Mouse (Mus musculus) heart, embryonic 14.5 days (tissue): ENCODE measurements around the gene Lgals3bp. TPM values are rescaled to one million over a fixed set of nuclear protein-coding genes. Genes with fewer than 3 reads are reported as not detected.

Source experiments
- ATAC-seq: fragments of 200-750 bp; cut with Nextera tagmentation; 2 replicates; pipeline ENCODE4 v1.8.0; 2017; ENCODE audit warnings: low read depth, moderate TSS enrichment; ENCODE audit not compliant: insufficient number of reproducible peaks, insufficient read depth, low FRiP score
- H3K27ac ChIP-seq, 2 experiments: fragments of 200-500 bp in 1 of 2; fragments of 300-500 bp in 1 of 2; sonication (generic) in 1 of 2; replicated peaks in 1 of 2; 2 replicates each; pipeline ENCODE4 v1.5.1; 2012 to 2014; ENCODE audit warnings: low read depth in 2 of 2, low read length in 2 of 2, control low read depth in 1 of 2, mild to moderate bottlenecking in 1 of 2, mixed read lengths in 1 of 2; ENCODE audit not compliant: control insufficient read depth in 1 of 2, insufficient read depth in 1 of 2
- H3K27me3 ChIP-seq: fragments of 300-500 bp; sonication (generic); 2 replicates; pipeline ENCODE4 v1.6.1; 2014; ENCODE audit warnings: mild to moderate bottlenecking, low read length, control low read depth; ENCODE audit not compliant: control insufficient read depth, insufficient read depth
- H3K36me3 ChIP-seq: fragments of 300-500 bp; sonication (generic); 2 replicates; pipeline ENCODE4 v1.6.1; 2014; ENCODE audit warnings: mild to moderate bottlenecking, control low read depth, low read length, mixed read lengths; ENCODE audit not compliant: control insufficient read depth, insufficient read depth
- H3K4me1 ChIP-seq, 2 experiments: fragments of 200-500 bp in 1 of 2; fragments of 300-500 bp in 1 of 2; sonication (generic) in 1 of 2; 2 replicates each; pipeline ENCODE4 v1.6.1; 2012 to 2014; ENCODE audit warnings: low read length in 2 of 2, control low read depth in 1 of 2, mixed read lengths in 1 of 2; ENCODE audit not compliant: control insufficient read depth in 2 of 2, insufficient read depth in 2 of 2
- H3K4me2 ChIP-seq: fragments of 300-500 bp; sonication (generic); 2 replicates; pipeline ENCODE4 v1.6.1; 2014; ENCODE audit warnings: mild to moderate bottlenecking, low read length
- H3K4me3 ChIP-seq, 2 experiments: fragments of 200-500 bp in 1 of 2; fragments of 300-500 bp in 1 of 2; sonication (generic) in 1 of 2; 2 replicates each; pipeline ENCODE4 v1.5.1; 2012 to 2014; ENCODE audit warnings: low read length in 2 of 2, mild to moderate bottlenecking in 2 of 2, control low read depth in 1 of 2, low read depth in 1 of 2, moderate library complexity in 1 of 2; ENCODE audit not compliant: control insufficient read depth in 1 of 2, insufficient read depth in 1 of 2
- H3K9ac ChIP-seq: fragments of 300-500 bp; sonication (generic); 2 replicates; pipeline ENCODE4 v1.6.1; 2014; ENCODE audit warnings: mild to moderate bottlenecking, low read length
- H3K9me3 ChIP-seq: fragments of 300-500 bp; sonication (generic); 2 replicates; pipeline ENCODE4 v1.6.1; 2016; ENCODE audit warnings: low read length, control low read depth; ENCODE audit not compliant: control insufficient read depth
- WGBS: fragments of 180-500 bp; shearing (Covaris S2); extraction: QIAGEN DNeasy Blood & Tissue Kit; methylation state at CpG from one replicate; pipeline ENCODE4 v1.1.7; 2014; 5-methylcytosine and 5-hydroxymethylcytosine counted together
- polyA plus RNA-seq: library from polyadenylated mRNA; unstranded; fragments of >200 nt; fragmentation: Nextera tagmentation; extraction: Ambion mirVana; gene quantifications from 2 replicates; pipeline ENCODE4 v1.2.1, GENCODE M21; 2014

Lgals3bp gene
- polyA plus RNA-seq, 1 experiment from 2014 or later, result 7.2 TPM

- Histone ChIP-seq H3K4me2 (no peak overlapping the region), H3K36me3 (peaks cover 66% of the 10 kb centered on the region)
- no peak for ATAC-seq
Measured at GRCm38 (mm10) chr11:118414270-118414669, 12.4 kb upstream of the Lgals3bp start.

GRCm38 (mm10) chr11:118413055-118413454 is 11.2 kb upstream of the Lgals3bp start:
- H3K4me3 ChIP-seq, result no peak overlapping the region
- no peaks in the 10 kb centered on the region for H3K27me3 ChIP-seq
- no peaks in the 10 kb centered on the region for H3K9me3 ChIP-seq
- peaks cover 75% of the 10 kb centered on the region for H3K36me3 ChIP-seq
- 82% methylated on average over 4 of the region's 4 CpGs for WGBS
- H3K4me1 ChIP-seq, result peaks cover 3 to 7% of the 10 kb centered on the region in 2 experiments
- H3K9ac ChIP-seq, result no peak overlapping the region
- no peak for ATAC-seq
- no peak overlapping the region for H3K4me2 ChIP-seq
- no peak overlapping the region for H3K27ac ChIP-seq

More at GRCm38 (mm10) chr11:118414270-118414669, 12.4 kb upstream of the Lgals3bp start:
- Histone ChIP-seq H3K4me1 (peaks cover 6 to 13% of the 10 kb centered on the region in 2 experiments), H3K4me3 (no peak overlapping the region), H3K9ac (no peak overlapping the region), H3K9me3 (no peaks in the 10 kb centered on the region), H3K27me3 (no peaks in the 10 kb centered on the region), H3K27ac (no peak overlapping the region)
- WGBS, result 91% methylated on average over 5 of the region's 5 CpGs

- no peak overlapping the region for H3K9ac ChIP-seq
- H3K27me3 ChIP-seq, result no peaks in the 10 kb centered on the region
- no peak for ATAC-seq
- no peak overlapping the region for H3K4me2 ChIP-seq
- H3K9me3 ChIP-seq, result no peaks in the 10 kb centered on the region
- WGBS, result 77% methylated on average over 2 of the region's 2 CpGs
- H3K36me3 ChIP-seq, result peaks cover 79% of the 10 kb centered on the region
- no peak overlapping the region for H3K4me3 ChIP-seq
- H3K27ac ChIP-seq, result no peak overlapping the region
- H3K4me1 ChIP-seq, result peaks cover 0 to 3% of the 10 kb centered on the region in 2 experiments; a peak in 1 of 4 replicates
Measured at GRCm38 (mm10) chr11:118412601-118413000, 10.7 kb upstream of the Lgals3bp start.

- H3K27me3 ChIP-seq, result no peaks in the 10 kb centered on the region
- no peak overlapping the region for H3K4me3 ChIP-seq
- no peaks in the 10 kb centered on the region; a peak in 1 of 4 replicates for H3K4me1 ChIP-seq
- 92% methylated on average over 8 of the region's 8 CpGs for WGBS
- H3K36me3 ChIP-seq, result peaks cover 84% of the 10 kb centered on the region
- no peaks in the 10 kb centered on the region for H3K9me3 ChIP-seq
- H3K9ac ChIP-seq, result no peak overlapping the region
- H3K4me2 ChIP-seq, result no peak overlapping the region
- no peak for ATAC-seq
- no peak overlapping the region for H3K27ac ChIP-seq
Measured at GRCm38 (mm10) chr11:118411271-118411670, 9.4 kb upstream of the Lgals3bp start.

GRCm38 (mm10) chr11:118410479-118410878 is 8.6 kb upstream of the Lgals3bp start:
- H3K4me1 ChIP-seq, result no peaks in the 10 kb centered on the region; a peak in 1 of 4 replicates
- H3K27me3 ChIP-seq, result no peaks in the 10 kb centered on the region
- H3K36me3 ChIP-seq, result peaks cover 82% of the 10 kb centered on the region
- no peak for ATAC-seq
- no peak overlapping the region for H3K27ac ChIP-seq
- H3K9me3 ChIP-seq, result no peaks in the 10 kb centered on the region
- WGBS, result 91% methylated on average over 10 of the region's 10 CpGs
- H3K4me3 ChIP-seq, result no peak overlapping the region
- H3K9ac ChIP-seq, result no peak overlapping the region
- H3K4me2 ChIP-seq, result no peak overlapping the region

- H3K4me3 ChIP-seq, result no peak overlapping the region
- no peak for ATAC-seq
- no peaks in the 10 kb centered on the region; a peak in 1 of 4 replicates for H3K4me1 ChIP-seq
- no peak overlapping the region for H3K4me2 ChIP-seq
- peaks cover 78% of the 10 kb centered on the region for H3K36me3 ChIP-seq
- no peak overlapping the region for H3K9ac ChIP-seq
- H3K27ac ChIP-seq, result no peak overlapping the region
- no peaks in the 10 kb centered on the region for H3K9me3 ChIP-seq
- H3K27me3 ChIP-seq, result no peaks in the 10 kb centered on the region
- 59% methylated on average over 1 of the region's 1 CpGs for WGBS
Measured at GRCm38 (mm10) chr11:118410073-118410444, 8.2 kb upstream of the Lgals3bp start.

GRCm38 (mm10) chr11:118409106-118410072 is 7.5 kb upstream of the Lgals3bp start:
- no peaks in the 10 kb centered on the region for H3K9me3 ChIP-seq
- H3K36me3 ChIP-seq, result peaks cover 73% of the 10 kb centered on the region
- WGBS, result 68% methylated on average over 12 of the region's 12 CpGs
- no peaks in the 10 kb centered on the region for H3K27me3 ChIP-seq
- no peak for ATAC-seq
- H3K27ac ChIP-seq, result no peak overlapping the region
- no peaks in the 10 kb centered on the region; a peak in 1 of 4 replicates for H3K4me1 ChIP-seq
- H3K4me3 ChIP-seq, result no peak overlapping the region
- no peak overlapping the region for H3K9ac ChIP-seq
- H3K4me2 ChIP-seq, result no peak overlapping the region
